Mouse (Mus musculus): ENCODE results near the gene Nkapd1.
"Not testable (repeated sequence)": the region's sequence is repeated elsewhere in the genome, so short reads cannot be mapped to it uniquely, and the experiment has no call there.

Gene Nkapd1

DNA sequence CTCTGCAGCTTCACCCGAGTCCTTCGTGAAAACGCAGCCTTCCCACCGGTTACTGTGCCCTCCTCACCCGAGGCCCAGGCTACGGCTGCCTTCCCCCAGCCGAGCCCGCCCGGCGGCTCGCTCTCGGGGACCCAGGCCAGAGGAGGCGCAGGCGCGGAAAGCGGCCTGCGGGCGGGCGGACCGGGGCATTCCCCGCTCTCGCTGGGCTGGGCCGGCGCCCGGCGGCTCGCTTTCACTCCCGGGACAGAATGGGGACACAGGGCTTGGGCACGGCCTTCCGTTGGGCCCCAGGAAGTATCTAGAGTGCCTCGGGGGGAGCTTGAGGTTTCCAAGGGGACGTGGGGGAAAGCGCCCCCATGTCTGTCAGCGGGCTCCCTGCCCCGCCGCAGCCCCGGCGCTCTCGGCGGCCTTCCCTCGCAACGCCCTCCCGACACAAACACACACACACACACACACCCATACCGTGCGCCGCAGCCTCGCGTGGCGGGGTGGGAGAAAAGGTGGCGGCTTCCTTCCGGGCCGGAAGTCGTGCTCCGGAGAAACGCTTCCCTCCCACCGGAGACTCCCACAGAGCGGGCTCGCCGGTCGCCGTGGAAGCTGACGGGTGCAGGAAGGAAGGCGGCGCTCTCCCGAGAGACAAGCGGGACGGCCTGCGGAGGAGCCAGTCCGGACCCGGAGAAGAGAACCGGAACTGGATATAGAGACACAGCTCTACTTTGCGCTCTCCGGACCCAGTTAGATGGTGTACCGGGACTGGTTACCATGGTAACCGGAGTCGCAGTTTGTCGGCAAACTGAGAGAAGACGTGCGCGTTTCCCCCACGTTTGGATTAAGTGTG is at the start of gene Nkapd1, which contains the start of gene Pih1d2:
TSS of gene Nkapd1 (minus strand) at position 699 of the 838 bp plus-strand sequence.
TSS of gene Pih1d2 (plus strand) at position 556 of the 838 bp plus-strand sequence.
- peak; percentile 91 for DNase-seq (ENCODE audit: low read depth, low spot score)

DNA sequence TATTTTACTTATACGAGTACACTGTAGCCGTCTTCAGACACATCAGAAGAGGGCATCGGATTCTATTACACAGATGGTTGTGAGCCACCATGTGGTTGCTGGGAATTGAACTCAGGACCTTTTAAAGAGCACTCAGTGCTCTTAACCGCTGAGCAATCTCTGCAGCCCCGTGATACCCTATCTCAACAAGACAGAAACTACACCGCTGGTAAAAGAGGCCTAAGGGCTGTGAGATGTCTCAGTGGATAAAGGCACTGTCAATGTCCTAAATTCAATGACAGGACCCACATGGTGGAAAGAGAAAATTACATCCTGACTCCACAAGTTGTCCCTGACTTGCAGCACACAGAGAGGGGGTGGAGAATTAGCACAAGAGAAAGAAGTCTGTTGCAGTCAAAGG is 49.2 kb upstream of the Nkapd1 start:
- no peak for DNase-seq (ENCODE audit: low read depth, low spot score)

DNA sequence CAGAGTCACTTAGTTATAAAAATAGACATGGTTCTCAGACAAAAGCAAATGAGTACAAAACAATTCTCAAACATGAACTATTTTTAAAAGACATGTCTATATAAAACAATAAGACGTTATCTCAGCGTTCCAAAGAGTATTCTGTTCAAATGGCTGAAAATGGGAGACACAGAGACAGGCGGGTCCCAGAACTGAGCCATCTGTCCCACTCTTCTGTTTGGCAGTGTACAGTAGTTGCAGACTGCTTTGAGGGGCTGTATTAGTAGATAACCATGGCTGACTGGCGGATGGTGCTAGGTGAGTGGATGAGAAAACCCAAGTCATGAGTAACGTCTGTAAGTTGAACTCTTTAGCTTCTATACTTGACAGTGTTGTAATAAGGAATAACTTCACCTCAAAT is 47.6 kb upstream of the Nkapd1 start:
- peak; percentile 16 for DNase-seq (ENCODE audit: low read depth, low spot score)

GRCm38 (mm10) chr9:50660431-50660830 is 43.2 kb upstream of the Nkapd1 start:
- DNase-seq (ENCODE audit: low read depth, low spot score): no peak

- DNase-seq (ENCODE audit: low read depth, low spot score): peak; percentile 91
These were observed 42.3 kb upstream of the Nkapd1 start, which contains the start of gene Dlat for GRCm38 (mm10) chr9:50659392-50660217. Dlat (minus strand) TSS chr9:50659780.

DNA sequence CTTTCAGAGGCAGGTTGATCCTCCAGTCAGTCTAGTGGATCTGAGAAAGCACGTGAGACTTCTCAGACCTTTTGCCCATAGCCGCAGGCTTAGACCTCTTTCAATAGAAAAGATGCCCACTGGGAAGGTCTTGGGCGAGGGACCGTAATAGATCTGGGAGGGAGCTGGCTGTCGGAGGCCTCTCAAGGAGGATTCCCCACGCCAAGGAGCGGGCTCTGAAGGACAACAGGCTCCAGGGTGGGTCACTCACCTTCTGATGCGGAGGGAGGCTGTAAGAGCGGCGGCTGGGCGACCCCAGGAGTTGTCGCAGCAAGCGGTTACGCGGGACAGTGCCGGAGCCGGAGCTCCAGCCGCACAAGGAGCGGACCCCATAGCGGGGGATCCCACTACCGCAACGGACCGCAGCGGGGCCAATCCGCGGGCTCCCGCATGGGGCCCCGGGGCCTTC is 41.7 kb upstream of the Nkapd1 start:
- DNase-seq (ENCODE audit: low read depth, low spot score): peak; percentile 6

- DNase-seq (ENCODE audit: low read depth, low spot score): no peak
These were observed 41.1 kb upstream of the Nkapd1 start for GRCm38 (mm10) chr9:50658391-50658790.

DNA sequence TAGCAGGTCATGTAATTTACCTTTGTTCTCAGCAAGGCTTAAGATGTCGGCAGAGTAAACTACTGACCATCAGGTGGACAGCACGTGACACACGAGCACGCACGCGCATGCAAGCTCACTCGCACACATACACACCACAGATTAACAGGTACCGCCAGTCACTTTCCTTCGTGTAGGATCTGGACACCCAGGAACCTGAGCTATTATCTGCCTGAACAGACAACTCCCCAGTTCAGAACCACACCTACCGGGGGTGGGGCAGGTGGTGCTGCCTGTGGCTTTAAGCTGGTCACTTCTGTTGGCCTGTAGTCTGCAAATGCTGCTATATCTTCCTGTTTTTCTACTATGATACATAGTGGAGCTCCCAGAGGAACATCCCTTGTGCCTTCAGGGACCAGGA is 33.2 kb upstream of the Nkapd1 start:
- DNase-seq (ENCODE audit: low read depth, low spot score): no peak

GRCm38 (mm10) chr9:50646826-50647370 is 29.6 kb upstream of the Nkapd1 start:
- DNase-seq (ENCODE audit: low read depth, low spot score): no peak

DNA sequence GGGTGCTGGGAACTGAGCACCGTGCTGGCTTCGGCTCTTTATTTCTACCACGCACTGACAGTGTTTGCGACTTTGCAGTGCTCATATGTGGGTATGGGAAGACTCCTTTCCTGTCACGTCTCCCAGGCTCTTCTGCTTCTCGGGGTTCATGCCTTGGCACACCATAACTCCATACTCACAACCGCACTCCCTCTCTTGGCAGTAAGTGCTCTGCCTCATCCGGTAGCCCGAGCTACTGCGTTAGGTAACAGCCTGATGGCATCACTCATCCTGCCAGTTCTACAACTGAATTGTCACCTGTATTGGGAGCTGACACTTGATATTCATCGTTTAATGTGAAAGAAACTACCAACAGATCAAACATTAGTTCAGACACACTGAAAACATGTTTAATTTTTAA is 17.0 kb upstream of the Nkapd1 start:
- no peak for DNase-seq (ENCODE audit: low read depth, low spot score)

GRCm38 (mm10) chr9:50633059-50633458 is 15.8 kb upstream of the Nkapd1 start:
- DNase-seq (ENCODE audit: low read depth, low spot score): no peak

- no peak for DNase-seq (ENCODE audit: low read depth, low spot score)
These were observed 14.9 kb upstream of the Nkapd1 start for GRCm38 (mm10) chr9:50632016-50632688.

GRCm38 (mm10) chr9:50630903-50631302 is 13.6 kb upstream of the Nkapd1 start:
- not testable (repeated sequence) for DNase-seq (ENCODE audit: low read depth, low spot score)

DNA sequence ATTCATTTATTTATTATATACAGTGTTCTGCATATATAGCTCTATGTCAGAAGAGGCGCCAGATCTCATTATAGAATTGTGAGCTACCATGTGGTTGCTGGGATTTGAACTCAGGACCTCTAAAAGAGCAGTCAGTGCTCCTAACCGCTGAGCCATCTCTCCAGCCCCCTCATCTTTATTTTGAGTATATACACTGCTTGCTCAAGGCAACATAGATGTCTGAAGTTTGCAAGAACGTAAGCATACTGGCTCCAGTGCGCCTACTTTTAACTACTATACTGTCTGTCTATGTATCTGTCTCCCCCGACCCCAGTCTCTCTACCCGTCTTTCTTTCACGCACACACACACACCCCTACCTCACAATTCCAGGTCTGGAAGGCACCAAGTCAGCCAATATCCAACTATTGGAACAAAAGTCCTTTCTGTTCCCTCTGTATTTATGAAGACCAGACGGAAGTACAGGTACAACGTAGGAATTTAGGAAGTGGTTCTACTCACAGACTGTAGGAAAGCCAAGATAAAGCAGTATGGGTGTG is 598 bp upstream of the Nkapd1 start:
- DNase-seq (ENCODE audit: low read depth, low spot score): no peak

DNA sequence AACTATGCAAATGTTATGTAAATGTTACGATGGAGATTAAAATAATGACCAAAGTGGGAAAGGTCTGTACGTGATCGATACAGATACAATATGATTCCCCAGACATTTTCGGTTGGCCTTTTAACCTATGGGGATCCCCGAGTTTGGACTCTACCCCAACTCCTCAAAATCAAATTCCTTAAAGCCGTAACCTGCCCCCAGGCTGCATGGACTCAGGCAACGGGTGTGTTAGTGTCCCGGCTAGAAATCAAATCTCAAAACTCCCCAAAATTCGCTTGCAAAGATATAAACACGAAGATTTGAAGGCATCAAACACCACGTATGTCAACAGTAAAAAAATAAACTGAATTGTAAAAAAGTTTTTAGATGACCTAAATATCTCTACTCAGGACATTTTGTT is 1.1 kb downstream of the Nkapd1 start:
- no peak for DNase-seq (ENCODE audit: low read depth, low spot score)

DNA sequence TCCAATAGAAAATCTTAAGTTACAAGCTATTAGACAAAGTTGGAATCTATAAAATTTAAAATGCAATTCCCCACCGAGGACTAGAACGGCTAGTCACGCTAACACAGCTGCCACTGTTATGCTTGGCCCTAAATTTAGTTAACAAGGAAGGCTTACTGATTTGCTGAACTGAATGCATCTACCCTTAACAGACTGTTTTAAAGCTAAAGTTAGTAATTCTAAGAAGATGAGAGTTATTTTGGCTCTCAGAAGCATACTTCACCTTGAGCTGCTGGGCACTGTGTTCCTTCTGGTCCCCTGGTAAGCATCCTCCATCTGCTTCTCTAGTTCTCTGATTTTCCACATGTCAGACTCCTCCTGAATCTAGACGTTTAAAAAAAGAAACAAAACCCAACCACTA is 5.1 kb downstream of the Nkapd1 start:
- DNase-seq (ENCODE audit: low read depth, low spot score): peak; percentile 73

DNA sequence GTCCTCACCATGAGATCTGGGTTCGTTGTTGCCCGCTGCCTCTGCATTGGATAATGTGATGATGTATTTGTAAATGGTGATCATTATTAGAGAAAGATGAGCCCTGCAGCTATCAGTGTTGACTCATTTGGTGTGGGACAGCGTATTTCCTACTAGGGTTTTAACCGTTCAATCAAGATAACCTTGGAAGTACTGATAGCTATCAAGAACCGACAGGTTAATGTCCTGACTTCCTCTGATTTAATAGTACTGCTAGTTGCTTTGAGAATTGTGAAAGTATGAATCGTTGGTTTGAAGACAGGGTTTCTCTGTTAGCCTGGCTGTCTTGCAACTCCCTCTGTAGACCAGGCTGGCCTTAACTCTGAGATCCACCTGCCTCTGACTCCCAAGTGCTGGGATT is 12.9 kb downstream of the Nkapd1 start:
- DNase-seq (ENCODE audit: low read depth, low spot score): no peak

DNA sequence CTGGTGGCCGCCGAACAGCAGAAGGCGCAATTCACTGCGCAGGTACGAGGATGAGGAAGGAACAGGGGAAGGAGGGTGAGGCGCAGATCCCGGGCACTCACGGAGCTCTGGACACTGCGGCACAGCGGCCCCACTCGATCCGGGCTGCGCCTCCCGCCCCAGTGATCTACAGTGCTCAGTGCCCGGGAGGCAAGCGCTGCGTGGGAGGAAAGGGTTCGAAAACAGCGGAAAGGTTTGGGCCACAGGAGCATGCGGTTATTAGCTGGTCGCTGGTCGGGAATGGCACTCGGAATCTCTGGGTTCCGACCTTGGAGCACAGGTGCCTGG is 13.3 kb downstream of the Nkapd1 start:
- no peak for DNase-seq (ENCODE audit: low read depth, low spot score)

- peak; percentile 93 for DNase-seq (ENCODE audit: low read depth, low spot score)
These were observed 13.9 kb downstream of the Nkapd1 start, which contains the start of the genes Sdhd and Timm8b for GRCm38 (mm10) chr9:50603189-50603997. Sdhd (minus strand) TSS chr9:50603812. Timm8b (plus strand) TSS chr9:50603910.

GRCm38 (mm10) chr9:50602055-50602845 is 15.0 kb downstream of the Nkapd1 start:
- no peak for DNase-seq (ENCODE audit: low read depth, low spot score)

Data from telencephalon, adult 2 months (tissue).